Mouse (Mus musculus) stomach, postnatal 0 days (tissue): ENCODE results near the gene AL732309.1. TPM values are rescaled to one million over a fixed set of nuclear protein-coding genes. Genes with fewer than 3 reads are reported as not detected.

Source experiments
- ATAC-seq: fragments of 200-750 bp; cut with Nextera tagmentation; 2 replicates; pipeline ENCODE4 v1.8.0; 2017; ENCODE audit not compliant: low FRiP score, low TSS enrichment
- DNase-seq: peaks from one replicate; pipeline ENCODE4 v3.0.0-alpha.2; 2016; ENCODE audit warnings: low spot score
- H3K27ac ChIP-seq: fragments of 300-500 bp; sonication (generic); replicated peaks from 2 replicates; pipeline ENCODE4 v1.5.1; 2014; ENCODE audit warnings: mild to moderate bottlenecking, control low read depth
- H3K27me3 ChIP-seq: fragments of 300-500 bp; sonication (generic); 2 replicates; pipeline ENCODE4 v1.6.1; 2014; ENCODE audit warnings: low read length; ENCODE audit not compliant: control insufficient read depth, insufficient read depth
- H3K36me3 ChIP-seq: fragments of 300-500 bp; sonication (generic); 2 replicates; pipeline ENCODE4 v1.6.1; 2014; ENCODE audit warnings: low read length, mixed read lengths; ENCODE audit not compliant: control insufficient read depth, insufficient read depth
- H3K4me1 ChIP-seq: fragments of 300-500 bp; sonication (generic); replicated peaks from 2 replicates; pipeline ENCODE4 v1.6.1; 2014; ENCODE audit warnings: antibody characterized with exemption; ENCODE audit not compliant: control insufficient read depth, insufficient read depth
- H3K4me2 ChIP-seq: fragments of 300-500 bp; sonication (generic); replicated peaks from 2 replicates; pipeline ENCODE4 v1.6.1; 2014; ENCODE audit warnings: low read depth, mild to moderate bottlenecking, control low read depth, moderate library complexity
- H3K4me3 ChIP-seq: fragments of 300-500 bp; sonication (generic); 2 replicates; pipeline ENCODE4 v1.5.1; 2014; ENCODE audit warnings: low read depth, low read length, control low read depth
- H3K9ac ChIP-seq: fragments of 300-500 bp; sonication (generic); 2 replicates; pipeline ENCODE4 v1.6.1; 2014; ENCODE audit warnings: mild to moderate bottlenecking, low read length, control low read depth, mixed read lengths
- H3K9me3 ChIP-seq: fragments of 300-500 bp; sonication (generic); 2 replicates; pipeline ENCODE4 v1.6.1; 2016; ENCODE audit warnings: low read length; ENCODE audit not compliant: control insufficient read depth
- CTCF ChIP-seq: IDR thresholded peaks from 2 replicates; pipeline ENCODE4 v1.5.1; 2016; ENCODE audit warnings: antibody characterized with exemption, low read depth, mild to moderate bottlenecking, moderate library complexity
- EP300 ChIP-seq: optimal IDR thresholded peaks from 2 replicates; pipeline ENCODE3; 2016; ENCODE audit warnings: antibody characterized with exemption
- WGBS: fragments of 180-500 bp; shearing (Covaris S2); extraction: QIAGEN DNeasy Blood & Tissue Kit; methylation state at CpG from one replicate; pipeline ENCODE4 v1.1.7; 2014; 5-methylcytosine and 5-hydroxymethylcytosine counted together
- polyA plus RNA-seq: library from polyadenylated mRNA; unstranded; fragments of >200 nt; fragmentation: Nextera tagmentation; extraction: Ambion mirVana; gene quantifications from 2 replicates; pipeline ENCODE4 v1.2.1, GENCODE M21; 2015

Gene AL732309.1
- polyA plus RNA-seq, 1 experiment from 2014 or later, result 12.8 TPM

GRCm38 (mm10) chr2:25240310-25240709, 6.4 kb downstream of the AL732309.1 start:
- Histone ChIP-seq H3K4me1 (peaks cover 7% of the 10 kb centered on the region; the same call in 1 of the 2 replicates), H3K4me3 (peak overlapping the region; percentile 23; the same call in 1 of the 2 replicates), H3K9me3 (no peaks in the 10 kb centered on the region), H3K4me2 (peak overlapping the region; percentile 78), H3K27me3 (no peaks in the 10 kb centered on the region), H3K27ac (peak overlapping the region; percentile 91), H3K36me3 (peaks cover 2% of the 10 kb centered on the region; the same call in 1 of the 2 replicates), H3K9ac (peak overlapping the region; percentile 45; the same call in 1 of the 2 replicates)
- WGBS, result 50% methylated on average over 8 of the region's 8 CpGs
- no peak for TF ChIP-seq EP300
- TF ChIP-seq CTCF, result no peak
- ATAC-seq (no peak), DNase-seq (no peak)

DNA sequence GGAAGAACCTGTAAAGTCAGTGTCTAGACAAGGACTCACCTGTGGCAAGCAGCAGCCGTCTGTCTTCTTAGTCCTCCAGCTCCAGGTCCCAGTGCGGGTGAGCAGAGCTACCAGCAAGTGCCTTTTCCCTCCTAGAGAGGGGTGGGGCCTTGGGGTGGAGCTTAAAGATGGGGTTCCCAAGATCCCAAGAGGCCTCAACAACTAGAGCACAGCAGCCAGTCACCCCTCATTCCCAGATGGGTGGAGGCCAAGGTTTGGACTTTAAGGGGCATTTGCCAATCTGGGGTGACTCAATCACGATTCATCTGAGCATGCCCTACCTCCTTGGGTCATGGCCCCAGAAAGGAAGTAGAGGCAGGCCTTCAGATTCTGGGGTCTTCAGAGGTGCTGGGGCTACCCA, 6.9 kb downstream of the AL732309.1 start:
- WGBS, result 72% methylated on average over 3 of the region's 3 CpGs

DNA sequence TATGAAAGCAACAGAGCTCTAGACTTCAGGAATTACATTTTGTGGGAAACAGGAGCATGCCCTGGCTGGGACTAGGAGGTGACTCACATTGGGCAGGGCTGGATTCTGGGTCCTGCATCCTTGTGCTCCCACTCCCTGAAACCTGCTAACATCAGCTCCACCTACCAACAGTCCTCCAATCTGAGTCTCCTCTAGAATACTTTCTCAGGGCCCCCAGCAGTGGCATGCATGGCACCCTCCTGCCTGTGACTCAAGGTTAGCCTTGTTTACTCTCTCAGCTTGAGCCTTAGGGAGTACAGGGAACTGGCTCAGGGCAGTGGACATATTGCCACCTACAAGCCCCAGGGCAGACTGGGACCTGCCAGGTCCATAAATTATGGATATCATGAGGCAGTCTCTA, 8.6 kb downstream of the AL732309.1 start:
- no peaks in the 10 kb centered on the region for H3K36me3 ChIP-seq
- peaks cover 7% of the 10 kb centered on the region; the same call in 1 of the 2 replicates for H3K4me1 ChIP-seq
- peak; percentile 66 for DNase-seq
- TF ChIP-seq EP300, result no peak
- no peak for TF ChIP-seq CTCF
- ATAC-seq, result peak; percentile 69
- no peak overlapping the region for H3K4me3 ChIP-seq
- no peak overlapping the region for H3K9ac ChIP-seq
- no peaks in the 10 kb centered on the region for H3K27me3 ChIP-seq
- H3K9me3 ChIP-seq, result no peaks in the 10 kb centered on the region
- peak overlapping the region; percentile 11; the same call in 1 of the 2 replicates for H3K4me2 ChIP-seq
- peak overlapping the region; percentile 91 for H3K27ac ChIP-seq

More for the DNA sequence above, 6.9 kb downstream of the AL732309.1 start:
- no peak for ATAC-seq
- Histone ChIP-seq H3K27ac (peak overlapping the region; percentile 91), H3K4me3 (no peak overlapping the region), H3K9ac (no peak overlapping the region), H3K4me2 (peak overlapping the region; percentile 29; the same call in 1 of the 2 replicates), H3K27me3 (no peaks in the 10 kb centered on the region), H3K36me3 (no peaks in the 10 kb centered on the region), H3K9me3 (no peaks in the 10 kb centered on the region), H3K4me1 (peaks cover 7% of the 10 kb centered on the region; the same call in 1 of the 2 replicates)
- TF ChIP-seq CTCF (no peak), EP300 (no peak)
- DNase-seq, result peak; percentile 38

- WGBS, result 46% methylated on average over 4 of the region's 4 CpGs
Observed at GRCm38 (mm10) chr2:25237522-25237921, 9.1 kb downstream of the AL732309.1 start.

DNA sequence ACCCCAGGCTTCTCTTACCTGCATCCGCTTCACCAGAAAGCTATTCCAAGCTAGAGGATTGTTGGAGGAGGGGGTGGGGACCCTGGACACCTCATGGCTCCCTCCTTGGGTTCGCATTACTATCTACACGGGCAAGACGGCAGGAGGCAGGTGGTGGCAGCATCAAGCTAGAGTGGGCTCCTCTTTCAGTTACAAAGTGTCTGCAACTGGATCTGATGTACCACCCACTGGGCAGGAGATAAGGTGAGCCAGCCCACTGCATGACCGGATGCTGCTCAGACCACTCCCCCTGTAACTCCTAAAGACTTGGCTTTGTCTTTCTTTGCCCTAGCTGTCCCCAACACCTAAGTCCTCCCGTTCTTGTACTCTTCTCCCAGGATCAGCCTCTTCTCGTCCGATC, 10.0 kb downstream of the AL732309.1 start, which contains the start of gene Rnf224:
Rnf224 (minus strand) TSS at position 174 of the 400 bp plus-strand sequence.
- DNase-seq (no peak), ATAC-seq (no peak)
- no peaks in the 10 kb centered on the region for H3K27me3 ChIP-seq
- peak within 1 kb of the TSS; percentile 91 for H3K27ac ChIP-seq
- no peak within 1 kb of the TSS for H3K4me3 ChIP-seq
- H3K36me3 ChIP-seq, result no peaks in the 10 kb centered on the region
- H3K9ac ChIP-seq, result 0 out of 2 replicates have a peak within 1 kb of the TSS, but pooled peaks have one; percentile 27
- peaks cover 4% of the 10 kb centered on the region; the same call in 1 of the 2 replicates for H3K4me1 ChIP-seq
- 0 out of 2 replicates have a peak within 1 kb of the TSS, but pooled peaks have one; percentile 17 for H3K4me2 ChIP-seq
- H3K9me3 ChIP-seq, result no peaks in the 10 kb centered on the region
- WGBS, result 33% methylated on average over 8 of the region's 8 CpGs
- TF ChIP-seq EP300 (no peak), CTCF (no peak)

More at GRCm38 (mm10) chr2:25237522-25237921, 9.1 kb downstream of the AL732309.1 start:
- H3K9me3 ChIP-seq, result no peaks in the 10 kb centered on the region
- 0 out of 2 replicates have a peak overlapping the region, but pooled peaks have one; percentile 17 for H3K4me2 ChIP-seq
- H3K27me3 ChIP-seq, result no peaks in the 10 kb centered on the region
- H3K36me3 ChIP-seq, result no peaks in the 10 kb centered on the region
- H3K4me1 ChIP-seq, result peaks cover 5% of the 10 kb centered on the region; the same call in 1 of the 2 replicates
- H3K27ac ChIP-seq, result peak overlapping the region; percentile 91
- ATAC-seq, result peak; percentile 45
- H3K9ac ChIP-seq, result 0 out of 2 replicates have a peak overlapping the region, but pooled peaks have one; percentile 27
- TF ChIP-seq CTCF (no peak), EP300 (no peak)
- DNase-seq, result peak; percentile 84
- H3K4me3 ChIP-seq, result no peak overlapping the region

GRCm38 (mm10) chr2:25234551-25235220, 12.0 kb downstream of the AL732309.1 start:
- TF ChIP-seq EP300 (no peak), CTCF (no peak)
- no peak for ATAC-seq
- H3K9ac ChIP-seq, result 0 out of 2 replicates have a peak overlapping the region, but pooled peaks have one; percentile 4

More at GRCm38 (mm10) chr2:25234551-25235220, 12.0 kb downstream of the AL732309.1 start:
- H3K4me1 ChIP-seq, result no peaks in the 10 kb centered on the region
- no peak overlapping the region for H3K4me3 ChIP-seq
- no peaks in the 10 kb centered on the region for H3K9me3 ChIP-seq
- H3K36me3 ChIP-seq, result no peaks in the 10 kb centered on the region
- 52% methylated on average over 5 of the region's 5 CpGs for WGBS
- DNase-seq, result no peak
- H3K27me3 ChIP-seq, result no peaks in the 10 kb centered on the region
- H3K27ac ChIP-seq, result no peak overlapping the region
- no peak overlapping the region for H3K4me2 ChIP-seq
